Mouse (Mus musculus) limb, embryonic 11.5 days (tissue): ENCODE data around the gene Hormad2. TPM values are rescaled to one million over a fixed set of nuclear protein-coding genes. Genes with fewer than 3 reads are reported as not detected.

Experiments used
- ATAC-seq: fragments of 200-750 bp; cut with Nextera tagmentation; 2 replicates; pipeline ENCODE4 v1.8.0; 2017; ENCODE audit warnings: low read depth; ENCODE audit not compliant: insufficient number of reproducible peaks, low FRiP score, low TSS enrichment
- DNase-seq: peaks from one replicate; pipeline ENCODE4 v3.0.0-alpha.2; 2015; ENCODE audit warnings: low spot score
- H3K27ac ChIP-seq: fragments of 300-500 bp; sonication (generic); replicated peaks from 2 replicates; pipeline ENCODE4 v1.5.1; 2014; ENCODE audit warnings: low read depth, mild to moderate bottlenecking, low read length
- H3K27me3 ChIP-seq: fragments of 300-500 bp; sonication (generic); 2 replicates; pipeline ENCODE4 v1.6.1; 2014; ENCODE audit warnings: mild to moderate bottlenecking, low read length, mixed read lengths; ENCODE audit not compliant: control insufficient read depth, insufficient read depth
- H3K36me3 ChIP-seq: fragments of 300-500 bp; sonication (generic); 2 replicates; pipeline ENCODE4 v1.6.1; 2014; ENCODE audit warnings: mild to moderate bottlenecking, low read length, moderate library complexity, mixed read lengths; ENCODE audit not compliant: control insufficient read depth, insufficient read depth
- H3K4me1 ChIP-seq: fragments of 300-500 bp; sonication (generic); 2 replicates; pipeline ENCODE4 v1.6.1; 2014; ENCODE audit warnings: low read length, mixed read lengths; ENCODE audit not compliant: control insufficient read depth, insufficient read depth
- H3K4me2 ChIP-seq: fragments of 300-500 bp; sonication (generic); 2 replicates; pipeline ENCODE4 v1.6.1; 2014; ENCODE audit warnings: low read depth, mild to moderate bottlenecking, moderate library complexity; ENCODE audit not compliant: severe bottlenecking
- H3K4me3 ChIP-seq: fragments of 300-500 bp; sonication (generic); 2 replicates; pipeline ENCODE4 v1.5.1; 2014; ENCODE audit warnings: low read depth, low read length
- H3K9ac ChIP-seq: fragments of 300-500 bp; sonication (generic); 2 replicates; pipeline ENCODE4 v1.6.1; 2014; ENCODE audit warnings: mild to moderate bottlenecking, low read length
- H3K9me3 ChIP-seq: fragments of 300-500 bp; sonication (generic); 2 replicates; pipeline ENCODE4 v1.6.1; 2016; ENCODE audit warnings: low read length; ENCODE audit not compliant: control insufficient read depth
- WGBS: fragments of 180-500 bp; shearing (Covaris S2); extraction: QIAGEN DNeasy Blood & Tissue Kit; methylation state at CpG from one replicate; pipeline ENCODE4 v1.1.7; 2014; 5-methylcytosine and 5-hydroxymethylcytosine counted together
- polyA plus RNA-seq: library from polyadenylated mRNA; unstranded; fragments of >200 nt; fragmentation: Nextera tagmentation; extraction: Ambion mirVana; gene quantifications from 2 replicates; pipeline ENCODE4 v1.2.1, GENCODE M21; 2014

Hormad2 gene
- polyA plus RNA-seq, 1 experiment from 2014 or later: 0.35 TPM

DNA sequence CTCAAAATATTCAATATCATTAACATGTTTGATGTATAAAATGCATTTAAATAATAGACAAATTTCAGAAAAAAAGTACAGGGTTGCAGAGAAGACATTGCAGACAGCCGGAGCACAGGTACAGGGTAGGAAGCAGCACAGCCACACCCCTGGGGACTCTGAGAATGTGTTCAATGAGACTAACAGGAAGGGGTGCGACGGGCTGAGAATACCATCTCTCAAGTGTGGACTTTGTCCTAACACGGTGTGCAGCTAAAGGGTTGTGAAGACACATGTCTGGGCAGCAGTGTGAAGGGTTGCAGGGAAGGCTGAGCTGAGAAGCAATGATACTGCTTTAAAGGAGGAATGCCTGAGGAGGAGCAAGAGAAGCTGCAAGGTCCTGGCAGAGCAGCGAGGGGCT is 85.5 kb downstream of the Hormad2 start:
- H3K4me2 ChIP-seq: no peak overlapping the region
- H3K9ac ChIP-seq: no peak overlapping the region
- no peaks in the 10 kb centered on the region for H3K36me3 ChIP-seq
- no peak overlapping the region for H3K27ac ChIP-seq
- H3K4me1 ChIP-seq: no peaks in the 10 kb centered on the region
- ATAC-seq (no peak), DNase-seq (peak; percentile 21)
- no peak overlapping the region for H3K4me3 ChIP-seq
- 70% methylated on average over 5 of the region's 5 CpGs for WGBS
- no peaks in the 10 kb centered on the region for H3K27me3 ChIP-seq
- no peaks in the 10 kb centered on the region for H3K9me3 ChIP-seq

DNA sequence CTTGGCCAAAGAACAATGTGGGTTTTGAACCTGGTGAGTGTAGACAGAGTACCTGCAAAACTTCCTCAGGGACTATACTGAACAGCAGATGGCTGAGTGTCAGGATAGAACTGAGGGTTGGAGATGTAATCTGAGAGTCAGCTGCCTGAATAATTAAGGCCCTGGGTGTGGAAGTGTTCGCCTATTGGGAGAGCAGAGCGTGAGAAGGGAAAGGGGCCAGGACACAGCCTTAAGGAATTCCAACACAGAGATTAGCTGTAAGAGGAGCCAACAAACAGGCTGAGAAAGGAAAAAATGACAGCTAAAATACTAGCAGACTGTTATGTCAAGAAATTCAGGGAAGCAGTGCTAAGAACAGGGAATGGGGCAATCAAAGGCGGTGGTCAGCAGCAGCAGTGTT is 88.3 kb downstream of the Hormad2 start:
- H3K27ac ChIP-seq: no peak overlapping the region
- no peaks in the 10 kb centered on the region for H3K36me3 ChIP-seq
- H3K9ac ChIP-seq: no peak overlapping the region
- H3K27me3 ChIP-seq: no peaks in the 10 kb centered on the region
- no peak overlapping the region for H3K4me2 ChIP-seq
- H3K4me1 ChIP-seq: no peaks in the 10 kb centered on the region
- no peak overlapping the region for H3K4me3 ChIP-seq
- WGBS: 61% methylated on average over 3 of the region's 3 CpGs
- H3K9me3 ChIP-seq: no peaks in the 10 kb centered on the region
- ATAC-seq (no peak), DNase-seq (peak; percentile 10)

DNA sequence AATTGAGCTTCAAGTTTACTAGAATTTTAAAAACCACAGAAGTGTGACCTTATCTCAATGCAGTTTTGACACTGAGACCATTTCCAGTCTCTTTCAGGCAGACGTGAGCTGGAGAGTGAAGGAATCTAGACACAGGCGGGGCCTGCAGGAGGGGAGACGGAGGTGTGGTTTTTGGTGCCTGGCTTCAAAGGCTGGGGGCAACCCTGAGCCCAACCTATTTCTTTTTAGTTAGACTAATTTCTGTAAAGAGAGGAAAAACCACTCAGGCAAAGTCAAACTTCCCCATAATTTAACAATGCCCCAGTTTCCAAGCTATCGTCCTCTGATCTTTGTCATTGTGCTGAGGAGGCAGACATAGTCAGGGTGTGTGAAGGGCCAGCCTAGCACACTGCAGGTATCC is 97.0 kb downstream of the Hormad2 start:
- no peak for DNase-seq
- Histone ChIP-seq H3K27ac (no peak overlapping the region), H3K4me1 (peaks cover 2% of the 10 kb centered on the region; the same call in 1 of the 2 replicates), H3K36me3 (no peaks in the 10 kb centered on the region), H3K4me3 (no peak overlapping the region), H3K9me3 (no peaks in the 10 kb centered on the region), H3K27me3 (no peaks in the 10 kb centered on the region), H3K9ac (no peak overlapping the region), H3K4me2 (no peak overlapping the region)
- 45% methylated on average over 4 of the region's 4 CpGs for WGBS
- ATAC-seq: no peak

DNA sequence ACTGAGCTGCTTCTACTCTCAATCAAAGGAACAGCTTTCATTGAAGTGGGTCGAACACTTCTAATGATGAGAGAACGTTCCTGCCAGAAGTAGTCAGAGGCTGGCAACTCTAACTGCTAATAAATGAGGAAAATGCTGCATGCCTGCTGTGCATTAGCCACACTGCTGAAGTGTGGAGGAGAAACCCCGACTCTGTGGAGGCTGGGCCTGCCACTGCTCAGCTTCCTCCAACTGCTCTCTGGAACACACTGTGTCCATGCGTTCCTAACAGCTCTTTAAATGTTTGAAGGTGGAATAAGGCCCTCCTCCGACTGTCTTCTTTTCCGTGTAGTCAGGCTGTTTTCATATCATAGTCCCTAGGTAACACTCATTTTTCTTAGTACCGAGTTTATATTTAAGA is 98.9 kb downstream of the Hormad2 start:
- Histone ChIP-seq H3K36me3 (no peaks in the 10 kb centered on the region), H3K27me3 (no peaks in the 10 kb centered on the region), H3K27ac (no peak overlapping the region), H3K9me3 (no peaks in the 10 kb centered on the region), H3K4me3 (no peak overlapping the region), H3K4me2 (no peak overlapping the region), H3K4me1 (peaks cover 2% of the 10 kb centered on the region; the same call in 1 of the 2 replicates), H3K9ac (no peak overlapping the region)
- no peak for DNase-seq
- ATAC-seq: no peak
- WGBS: 45% methylated on average over 7 of the region's 7 CpGs

DNA sequence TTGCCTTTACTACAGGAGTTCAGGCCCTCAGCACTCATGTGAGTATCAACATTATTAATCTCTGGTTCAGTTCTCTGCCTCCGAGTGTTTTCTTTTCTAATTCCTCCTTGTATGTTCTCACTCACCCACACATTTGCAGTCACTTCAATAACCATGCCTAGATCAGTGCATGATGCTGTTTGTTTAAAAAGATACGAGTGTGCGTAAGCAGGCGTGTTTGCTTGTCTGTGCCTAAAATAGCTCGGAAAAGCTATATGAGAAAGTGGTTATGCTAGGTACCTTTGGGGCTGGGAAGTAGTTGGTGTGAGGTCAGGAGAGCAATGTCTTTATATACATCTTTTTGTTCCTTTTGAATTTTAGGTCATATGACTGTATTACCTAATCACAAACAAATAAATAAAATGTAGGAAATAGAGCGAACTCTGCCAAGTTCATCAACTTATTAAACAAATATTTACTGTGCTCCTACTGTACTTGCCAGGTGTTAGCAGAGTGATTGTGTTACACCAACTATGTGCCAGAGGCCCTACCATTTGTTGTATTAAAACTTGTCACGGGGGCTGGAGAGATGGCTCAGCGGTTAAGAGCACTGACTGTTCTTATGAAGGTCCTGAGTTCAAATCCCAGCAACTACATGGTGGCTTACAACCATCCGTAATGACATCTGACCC is 100.7 kb downstream of the Hormad2 start:
- Histone ChIP-seq H3K27me3 (no peaks in the 10 kb centered on the region), H3K9me3 (no peaks in the 10 kb centered on the region), H3K36me3 (no peaks in the 10 kb centered on the region), H3K4me1 (peaks cover 2% of the 10 kb centered on the region; the same call in 1 of the 2 replicates), H3K4me2 (no peak overlapping the region), H3K9ac (no peak overlapping the region), H3K4me3 (no peak overlapping the region), H3K27ac (no peak overlapping the region)
- ATAC-seq (no peak), DNase-seq (no peak)
- WGBS: 93% methylated on average over 9 of the region's 9 CpGs

DNA sequence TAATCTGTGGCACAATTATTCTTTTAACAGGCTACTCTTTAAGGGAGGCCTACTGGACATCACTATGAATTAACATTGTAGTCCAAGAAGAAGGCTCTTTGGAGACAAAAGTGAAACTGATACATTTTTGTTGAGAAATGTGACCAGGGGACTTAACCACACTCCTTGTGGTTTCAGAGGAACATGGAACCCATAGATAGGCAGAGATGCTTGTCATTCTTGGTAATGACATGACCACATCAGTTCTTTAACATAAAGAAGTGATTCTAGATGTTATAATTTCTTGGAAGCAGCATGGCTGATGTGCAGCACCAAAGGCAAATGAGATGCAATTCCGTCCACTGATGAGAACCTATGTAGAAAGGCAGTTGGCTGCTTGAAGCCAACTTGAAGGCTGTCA is 101.6 kb downstream of the Hormad2 start:
- DNase-seq (no peak), ATAC-seq (no peak)
- Histone ChIP-seq H3K9ac (no peak overlapping the region), H3K4me3 (no peak overlapping the region), H3K36me3 (no peaks in the 10 kb centered on the region), H3K4me2 (no peak overlapping the region), H3K9me3 (no peaks in the 10 kb centered on the region), H3K27ac (no peak overlapping the region), H3K4me1 (peaks cover 2% of the 10 kb centered on the region; the same call in 1 of the 2 replicates), H3K27me3 (no peaks in the 10 kb centered on the region)
- WGBS: 93% methylated on average over 1 of the region's 1 CpGs

DNA sequence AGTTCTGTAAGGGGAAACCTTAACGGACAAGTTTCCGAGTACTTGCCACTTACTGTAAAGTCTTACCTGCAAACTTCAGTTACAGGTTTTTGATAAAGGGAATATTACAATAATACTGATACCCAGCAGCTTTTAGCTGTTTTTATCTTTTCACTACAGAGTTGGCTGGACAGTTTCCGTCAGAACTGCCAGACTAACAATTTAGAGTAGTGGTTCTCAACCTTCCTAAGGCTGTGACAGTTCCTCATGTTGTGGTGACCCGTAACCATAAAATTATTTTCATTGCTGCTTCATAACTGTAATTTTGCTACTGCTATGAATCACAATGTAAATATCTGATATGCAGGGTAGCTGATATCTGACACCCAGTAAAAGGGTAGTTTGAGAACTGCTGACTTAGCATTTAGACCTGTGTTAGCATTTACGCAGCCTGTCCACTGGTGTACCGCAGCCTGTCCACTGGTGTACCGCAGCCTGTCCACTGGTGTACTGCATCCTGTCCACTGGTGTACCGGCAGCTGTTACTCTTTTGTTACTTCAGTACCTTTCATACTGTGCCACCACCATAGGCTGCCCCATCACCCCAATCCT is 104.1 kb downstream of the Hormad2 start:
- H3K36me3 ChIP-seq: no peaks in the 10 kb centered on the region
- H3K4me3 ChIP-seq: no peak overlapping the region
- no peak overlapping the region for H3K27ac ChIP-seq
- H3K27me3 ChIP-seq: no peaks in the 10 kb centered on the region
- ATAC-seq (no peak), DNase-seq (no peak)
- no peaks in the 10 kb centered on the region for H3K9me3 ChIP-seq
- 86% methylated on average over 8 of the region's 8 CpGs for WGBS
- no peak overlapping the region for H3K9ac ChIP-seq
- H3K4me1 ChIP-seq: no peaks in the 10 kb centered on the region
- H3K4me2 ChIP-seq: no peak overlapping the region

DNA sequence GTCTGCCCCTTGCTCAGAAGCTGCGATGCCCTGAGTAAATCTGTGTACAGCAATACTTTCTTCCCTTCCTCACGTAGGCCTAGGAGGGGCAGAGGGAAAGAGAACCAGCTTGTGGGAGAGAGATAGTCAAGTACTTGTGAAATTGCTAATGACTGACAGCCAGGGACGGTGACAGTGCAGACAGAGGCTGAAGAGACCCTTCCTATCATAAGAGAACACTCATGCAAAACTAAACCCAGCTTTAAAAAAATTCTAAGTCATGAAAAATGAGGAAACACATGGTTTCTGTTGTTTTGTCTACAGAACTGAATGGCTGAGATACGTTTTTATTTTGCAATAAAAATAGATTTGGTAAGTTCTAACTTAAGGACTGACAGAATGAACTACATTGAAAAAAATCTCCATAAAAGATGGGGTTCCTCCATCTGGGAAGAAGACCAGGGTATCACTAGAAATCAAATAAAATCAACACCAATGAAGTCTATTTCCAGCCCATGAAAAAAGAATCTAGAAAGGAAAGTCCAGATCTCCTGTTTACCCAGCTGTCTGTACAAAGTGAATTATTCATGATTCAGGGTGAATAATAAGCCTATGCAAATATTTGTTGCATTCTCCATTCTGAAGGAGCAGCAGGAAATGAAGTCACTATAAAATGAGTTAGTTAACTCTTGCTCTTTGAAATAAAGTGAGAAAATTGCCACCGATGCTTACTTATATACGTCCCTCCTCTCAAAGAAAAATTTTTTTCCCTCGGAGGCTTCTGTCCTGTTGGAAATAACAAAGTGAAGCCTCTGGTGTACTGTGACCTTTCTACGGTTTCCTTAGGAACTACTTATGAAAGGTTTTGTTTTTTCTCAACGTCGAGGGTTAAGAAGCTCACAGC is 104.9 kb downstream of the Hormad2 start:
- no peaks in the 10 kb centered on the region for H3K9me3 ChIP-seq
- H3K4me3 ChIP-seq: no peak overlapping the region
- no peak overlapping the region for H3K27ac ChIP-seq
- H3K4me1 ChIP-seq: no peaks in the 10 kb centered on the region
- 73% methylated on average over 10 of the region's 10 CpGs for WGBS
- H3K36me3 ChIP-seq: no peaks in the 10 kb centered on the region
- H3K9ac ChIP-seq: no peak overlapping the region
- DNase-seq (no peak), ATAC-seq (no peak)
- no peak overlapping the region for H3K4me2 ChIP-seq
- H3K27me3 ChIP-seq: no peaks in the 10 kb centered on the region
